7 mouse cellular contexts compared by ENCODE assay signal in genomic region chr13:23395301-23396245, GRCm38 (mm10). TPM values are rescaled to one million over a fixed set of nuclear protein-coding genes. Genes with fewer than 3 reads are reported as not detected.
DNase-seq lines count a peak whose midpoint lies in the region; ATAC-seq and TF ChIP-seq lines count a peak whose summit lies in the region.

No protein-coding gene starts in this region.

- no peak for TF ChIP-seq CTCF in lung, postnatal 0 days (IDR thresholded peaks at IDR 0.05)
- TF ChIP-seq CTCF in olfactory bulb, adult 2 months (IDR thresholded peaks at IDR 0.05; ENCODE audit: insufficient read depth, low read depth, low read length) = no peak

- no peak for DNase-seq in lung, postnatal 0 days (ENCODE audit: low spot score)
- DNase-seq in lung, postnatal 10 days = no peak
- DNase-seq in embryonic facial prominence, embryonic 14.5 days (ENCODE audit: low spot score) = peak; percentile 22
- DNase-seq in limb, embryonic 10.5 days (ENCODE audit: low spot score) = peak; percentile 63
- DNase-seq in left cerebral cortex, adult 9 months (ENCODE audit: low spot score in 2 of 2) = no peak
- no peak for DNase-seq in right cerebral cortex, postnatal 10 days (ENCODE audit: low spot score in 2 of 2)

- no peak for ATAC-seq in lung, postnatal 0 days
- ATAC-seq in embryonic facial prominence, embryonic 14.5 days (ENCODE audit: low read depth) = no peak

- TF ChIP-seq POLR2A in olfactory bulb, adult 2 months (IDR thresholded peaks at IDR 0.05; ENCODE audit: insufficient read depth, low read depth, low read length) = no peak

- no peak overlapping the region for H3K27ac ChIP-seq in lung, postnatal 0 days (ENCODE audit: low read length)
- H3K27ac ChIP-seq in embryonic facial prominence, embryonic 14.5 days (replicated peaks; ENCODE audit: low read depth, low read length) = no peak overlapping the region
- H3K27ac ChIP-seq in limb, embryonic 10.5 days = peak overlapping the region; percentile 46; the same call in 1 of the 2 replicates
- H3K27ac ChIP-seq in olfactory bulb, adult 2 months (ENCODE audit: insufficient read depth, low read depth, low read length) = no peak overlapping the region

- TF ChIP-seq EP300 in lung, postnatal 0 days (IDR thresholded peaks at IDR 0.05) = no peak

- no peaks in the 10 kb centered on the region for H3K9me3 ChIP-seq in lung, postnatal 0 days (ENCODE audit: low read length)
- H3K9me3 ChIP-seq in embryonic facial prominence, embryonic 14.5 days (ENCODE audit: control insufficient read depth, low read length) = no peaks in the 10 kb centered on the region
- H3K9me3 ChIP-seq in limb, embryonic 10.5 days (replicated peaks) = no peaks in the 10 kb centered on the region

- peaks cover 13% of the 10 kb centered on the region for H3K27me3 ChIP-seq in lung, postnatal 0 days (replicated peaks; ENCODE audit: insufficient read depth, low read length)
- peaks cover 46% of the 10 kb centered on the region for H3K27me3 ChIP-seq in embryonic facial prominence, embryonic 14.5 days (replicated peaks; ENCODE audit: control insufficient read depth, insufficient read depth, low read length)
- peaks cover 32% of the 10 kb centered on the region for H3K27me3 ChIP-seq in limb, embryonic 10.5 days (ENCODE audit: low read depth, poor library complexity, severe bottlenecking)

- H3K9ac ChIP-seq in lung, postnatal 0 days (replicated peaks; ENCODE audit: low read depth) = no peak overlapping the region
- H3K9ac ChIP-seq in embryonic facial prominence, embryonic 14.5 days (ENCODE audit: low read depth, low read length) = peak overlapping the region; percentile 51; the same call in 1 of the 2 replicates

- H3K4me2 ChIP-seq in lung, postnatal 0 days (replicated peaks; ENCODE audit: low read depth, low read length) = peak overlapping the region; percentile 63
- peak overlapping the region; percentile 68 for H3K4me2 ChIP-seq in embryonic facial prominence, embryonic 14.5 days (ENCODE audit: low read depth, low read length)

- no peaks in the 10 kb centered on the region for H3K36me3 ChIP-seq in lung, postnatal 0 days (ENCODE audit: insufficient read depth, low read length)
- H3K36me3 ChIP-seq in embryonic facial prominence, embryonic 14.5 days (ENCODE audit: control insufficient read depth, insufficient read depth, low read length) = no peaks in the 10 kb centered on the region
- no peaks in the 10 kb centered on the region for H3K36me3 ChIP-seq in limb, embryonic 10.5 days

- H3K4me3 ChIP-seq in lung, postnatal 0 days (ENCODE audit: low read depth, low read length) = peak overlapping the region; percentile 38
- H3K4me3 ChIP-seq in embryonic facial prominence, embryonic 14.5 days (ENCODE audit: low read depth, low read length) = peak overlapping the region; percentile 48
- H3K4me3 ChIP-seq in limb, embryonic 10.5 days = peak overlapping the region; percentile 60
- peak overlapping the region; percentile 19; the same call in 1 of the 2 replicates for H3K4me3 ChIP-seq in olfactory bulb, adult 2 months (ENCODE audit: insufficient read depth, low read depth, low read length)

- H3K4me1 ChIP-seq in lung, postnatal 0 days (ENCODE audit: insufficient read depth, low read depth, low read length) = peaks cover 5% of the 10 kb centered on the region; the same call in 1 of the 2 replicates
- no peaks in the 10 kb centered on the region for H3K4me1 ChIP-seq in embryonic facial prominence, embryonic 14.5 days (ENCODE audit: control insufficient read depth, insufficient read depth, low read length)
- peaks cover 11% of the 10 kb centered on the region; the same call in 1 of the 2 replicates for H3K4me1 ChIP-seq in limb, embryonic 10.5 days
- H3K4me1 ChIP-seq in olfactory bulb, adult 2 months (ENCODE audit: control insufficient read depth, insufficient read depth, low read length) = peaks cover 8% of the 10 kb centered on the region

- 3% methylated on average over 43 of the region's 43 CpGs for WGBS in lung, postnatal 0 days
- 3% methylated on average over 43 of the region's 43 CpGs for WGBS in embryonic facial prominence, embryonic 14.5 days
- 3% methylated on average over 43 of the region's 43 CpGs for WGBS in limb, embryonic 10.5 days
- 3% methylated on average over 43 of the region's 43 CpGs for WGBS in olfactory bulb, adult 2 months

RNA-seq across cellular contexts. Expression of gene Zfp322a, which starts 26.6 kb away (rescaled TPM):
- 27.1 and 30.9 TPM in 2 replicates for polyA plus RNA-seq in lung, postnatal 0 days (2015; fragmentation: Nextera tagmentation; extraction: Ambion mirVana)
- polyA plus RNA-seq in embryonic facial prominence, embryonic 14.5 days (2014; fragmentation: Nextera tagmentation; extraction: Ambion mirVana) = 40.2 and 44.9 TPM in 2 replicates
- polyA plus RNA-seq in limb, embryonic 10.5 days (2016; fragmentation: Nextera tagmentation; extraction: Ambion mirVana) = 55.7 and 69.0 TPM in 2 replicates
- polyA plus RNA-seq in olfactory bulb, adult 2 months (2012; ENCODE audit: insufficient read depth, insufficient read length, low replicate concordance, missing spikeins) = not detected in 2 replicates

RNA-seq across cellular contexts. Expression of gene Abt1, which starts 28.1 kb away (rescaled TPM):
- polyA plus RNA-seq in lung, postnatal 0 days (2015; fragmentation: Nextera tagmentation; extraction: Ambion mirVana) = 8.4 and 8.7 TPM in 2 replicates
- polyA plus RNA-seq in embryonic facial prominence, embryonic 14.5 days (2014; fragmentation: Nextera tagmentation; extraction: Ambion mirVana) = 10.3 and 11.6 TPM in 2 replicates
- 16.9 and 17.1 TPM in 2 replicates for polyA plus RNA-seq in limb, embryonic 10.5 days (2016; fragmentation: Nextera tagmentation; extraction: Ambion mirVana)
- polyA plus RNA-seq in olfactory bulb, adult 2 months (2012; ENCODE audit: insufficient read depth, insufficient read length, low replicate concordance, missing spikeins) = not detected in 2 replicates

Comparison
In these comparisons a context has a peak if more than half of its experiments do, and no peak if none do; other contexts are left out.
1. DNase-seq: peak in embryonic facial prominence, embryonic 14.5 days (single experiment) and limb, embryonic 10.5 days (single experiment); none in lung, postnatal 0 days (single experiment), lung, postnatal 10 days (single experiment), left cerebral cortex, adult 9 months (0 of 2) and right cerebral cortex, postnatal 10 days (0 of 2).
2. Peak in every context shown above with its lines, with median percentiles within 50 percentile points of each other: H3K4me3 ChIP-seq.